Comparison of ENCODE assay signal across 10 mouse cellular contexts in the genomic region with DNA sequence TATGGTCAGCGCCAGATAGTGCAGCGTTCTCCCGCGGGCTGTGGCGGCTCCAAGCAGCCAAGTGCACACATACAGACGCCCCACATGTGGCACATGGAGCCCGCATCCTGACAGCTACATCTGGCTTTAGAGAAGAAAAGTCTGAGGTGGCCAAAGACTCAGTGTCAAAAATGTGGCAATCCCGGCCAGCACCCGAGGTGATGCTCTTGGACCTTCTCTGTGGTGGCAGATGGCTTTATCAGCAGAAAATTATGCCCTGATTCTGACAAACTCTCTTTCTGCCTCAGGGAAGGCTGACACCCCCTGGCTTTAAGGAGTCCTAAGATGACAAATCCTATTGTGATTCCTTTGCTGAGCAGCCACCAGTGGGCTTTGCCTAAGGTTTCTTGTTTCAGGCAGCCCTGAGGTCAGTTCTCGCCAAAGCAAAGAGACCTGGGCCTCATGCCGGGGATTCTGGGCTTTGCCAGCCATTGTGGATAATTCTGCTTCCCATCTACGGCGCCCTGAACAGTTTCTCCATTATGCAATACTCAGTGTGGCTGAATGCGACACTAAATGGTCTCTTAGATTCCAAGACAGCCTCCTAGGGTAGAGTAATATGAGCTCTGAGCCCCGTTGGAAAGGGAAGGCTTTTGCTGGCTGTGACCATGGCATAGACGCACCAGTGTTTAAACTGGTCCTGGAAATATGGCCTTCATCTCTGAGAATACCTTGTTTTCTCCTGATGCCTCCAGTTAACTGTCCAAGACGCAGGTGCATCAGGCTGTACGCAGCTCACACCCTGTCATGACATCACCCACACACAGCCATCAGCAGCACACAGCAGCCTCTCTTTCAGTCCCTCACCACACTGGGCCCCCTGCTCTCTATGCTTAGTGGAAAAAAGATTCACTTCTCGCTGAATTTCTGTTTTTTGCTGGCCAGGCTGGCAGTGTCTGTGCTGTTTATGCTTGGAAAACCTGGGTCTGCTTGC.
DNase-seq lines count a peak whose midpoint lies in the region; ATAC-seq lines count a peak whose summit lies in the region.
"Had no signal": no experiment of that assay in that cellular context is flagged by ENCODE, and none has a peak within 500 bp of the region (broad histone marks: within the 10 kb centered on the region; RNA-seq: fewer than 3 reads in every experiment).

No protein-coding gene starts in this region.

- H3K9me3 ChIP-seq in hindbrain, embryonic 10.5 days = no peaks in the 10 kb centered on the region
- H3K9me3 ChIP-seq in hindbrain, embryonic 13.5 days = no peaks in the 10 kb centered on the region
- H3K9me3 ChIP-seq: embryonic facial prominence, embryonic 15.5 days; liver, embryonic 15.5 days had no signal

- ATAC-seq in hindbrain, embryonic 13.5 days (ENCODE audit: low FRiP score) = no peak

- H3K4me1 ChIP-seq in hindbrain, embryonic 10.5 days (replicated peaks) = peaks cover 9% of the 10 kb centered on the region
- H3K4me1 ChIP-seq in hindbrain, embryonic 13.5 days (replicated peaks) = peaks cover 8% of the 10 kb centered on the region; the same call in 1 of the 2 replicates
- H3K4me1 ChIP-seq: liver, embryonic 15.5 days had no signal

- H3K9ac ChIP-seq in hindbrain, embryonic 13.5 days = no peak overlapping the region
- H3K9ac ChIP-seq: embryonic facial prominence, embryonic 15.5 days; liver, embryonic 15.5 days had no signal

- no peaks in the 10 kb centered on the region for H3K27me3 ChIP-seq in hindbrain, embryonic 10.5 days (ENCODE audit: insufficient read depth, poor library complexity, severe bottlenecking)
- no peaks in the 10 kb centered on the region for H3K27me3 ChIP-seq in hindbrain, embryonic 13.5 days
- H3K27me3 ChIP-seq: embryonic facial prominence, embryonic 15.5 days; liver, embryonic 15.5 days had no signal

- no peaks in the 10 kb centered on the region for H3K36me3 ChIP-seq in hindbrain, embryonic 10.5 days
- no peaks in the 10 kb centered on the region for H3K36me3 ChIP-seq in hindbrain, embryonic 13.5 days
- H3K36me3 ChIP-seq: embryonic facial prominence, embryonic 15.5 days; liver, embryonic 15.5 days had no signal

- DNase-seq in hindbrain, embryonic 10.5 days (ENCODE audit: low spot score) = peak; percentile 9
- peak; percentile 14 for DNase-seq in brain, adult 2 months (ENCODE audit: low read depth, low spot score)
- DNase-seq in cerebellum, postnatal 25 days = peak; percentile 25 to 36
- peak; percentile 41 to 54 for DNase-seq in heart, postnatal 36 days
- no peak for DNase-seq in MN1 (ENCODE audit: low spot score)
- no peak for DNase-seq in spleen, adult 18-20 months
- DNase-seq: kidney, postnatal 36 days had no signal

- no peak overlapping the region for H3K4me2 ChIP-seq in hindbrain, embryonic 13.5 days
- H3K4me2 ChIP-seq: embryonic facial prominence, embryonic 15.5 days; liver, embryonic 15.5 days had no signal

- 71% methylated on average over 19 of the region's 19 CpGs for whole genome bisulfite sequencing in hindbrain, embryonic 10.5 days
- 72% methylated on average over 19 of the region's 19 CpGs for WGBS in hindbrain, embryonic 13.5 days

- H3K27ac ChIP-seq in hindbrain, embryonic 10.5 days = 0 out of 2 replicates have a peak overlapping the region, but pooled peaks have one; percentile 45
- H3K27ac ChIP-seq in hindbrain, embryonic 13.5 days = no peak overlapping the region
- H3K27ac ChIP-seq: embryonic facial prominence, embryonic 15.5 days; liver, embryonic 15.5 days had no signal

- H3K4me3 ChIP-seq in hindbrain, embryonic 10.5 days = no peak overlapping the region
- no peak overlapping the region for H3K4me3 ChIP-seq in hindbrain, embryonic 13.5 days
- H3K4me3 ChIP-seq: embryonic facial prominence, embryonic 15.5 days; liver, embryonic 15.5 days had no signal

- intact Hi-C loops in heart, postnatal 36 days (cut with DNase I) = no loop called here

Comparison
In these comparisons a context has a peak if more than half of its experiments do, and no peak if none do; other contexts are left out.
1. DNase-seq: peak in hindbrain, embryonic 10.5 days (single experiment), brain, adult 2 months (single experiment), cerebellum, postnatal 25 days (2 of 2) and heart, postnatal 36 days (2 of 2); none in MN1 (single experiment) and spleen, adult 18-20 months (0 of 2).